In genomic region chr1:186413064-186413885, GRCm38 (mm10) we compare ENCODE assay signal across 12 mouse cellular contexts.
DNase-seq lines count a peak whose midpoint lies in the region; ATAC-seq lines count a peak whose summit lies in the region.
"Had no signal": no experiment of that assay in that cellular context is flagged by ENCODE, and none has a peak within 500 bp of the region (broad histone marks: within the 10 kb centered on the region; RNA-seq: fewer than 3 reads in every experiment).

No protein-coding gene starts in this region.

- H3K9ac ChIP-seq in lung, embryonic 15.5 days = no peak overlapping the region
- H3K9ac ChIP-seq in limb, embryonic 15.5 days = no peak overlapping the region
- H3K9ac ChIP-seq in forebrain, embryonic 12.5 days = no peak overlapping the region
- H3K9ac ChIP-seq: forebrain, embryonic 15.5 days had no signal

- H3K9me3 ChIP-seq in lung, embryonic 15.5 days = no peaks in the 10 kb centered on the region
- no peaks in the 10 kb centered on the region for H3K9me3 ChIP-seq in limb, embryonic 15.5 days
- H3K9me3 ChIP-seq in forebrain, embryonic 12.5 days = no peaks in the 10 kb centered on the region
- H3K9me3 ChIP-seq: forebrain, embryonic 15.5 days had no signal

- 41% methylated on average over 21 of the region's 21 CpGs for WGBS in lung, embryonic 15.5 days
- 37% methylated on average over 21 of the region's 21 CpGs for WGBS in limb, embryonic 15.5 days
- WGBS in forebrain, embryonic 12.5 days = 81% methylated on average over 21 of the region's 21 CpGs

- H3K27me3 ChIP-seq in lung, embryonic 15.5 days = no peaks in the 10 kb centered on the region
- H3K27me3 ChIP-seq in limb, embryonic 15.5 days = no peaks in the 10 kb centered on the region
- H3K27me3 ChIP-seq in forebrain, embryonic 12.5 days = no peaks in the 10 kb centered on the region
- H3K27me3 ChIP-seq: forebrain, embryonic 15.5 days had no signal

- intact Hi-C loops in gastrocnemius, postnatal 36 days (cut with DNase I) = no loop called here
- intact Hi-C loops in heart, postnatal 14 days (cut with DNase I) = no loop called here

- H3K4me3 ChIP-seq in lung, embryonic 15.5 days = no peak overlapping the region
- no peak overlapping the region for H3K4me3 ChIP-seq in limb, embryonic 15.5 days
- H3K4me3 ChIP-seq in forebrain, embryonic 12.5 days (replicated peaks) = no peak overlapping the region
- H3K4me3 ChIP-seq: forebrain, embryonic 15.5 days had no signal

- no peak overlapping the region for H3K4me2 ChIP-seq in lung, embryonic 15.5 days
- H3K4me2 ChIP-seq in limb, embryonic 15.5 days = peak overlapping the region; percentile 7; the same call in 1 of the 2 replicates
- no peak overlapping the region for H3K4me2 ChIP-seq in forebrain, embryonic 12.5 days
- H3K4me2 ChIP-seq: forebrain, embryonic 15.5 days had no signal

- peak; percentile 27 for DNase-seq in gastrocnemius, postnatal 10 days
- no peak for DNase-seq in gastrocnemius, postnatal 36 days
- no peak for DNase-seq in lung, postnatal 14 days
- peak; percentile 6 to 30 for DNase-seq in heart, postnatal 14 days
- DNase-seq in urinary bladder, adult 18-20 months (ENCODE audit: low spot score in 2 of 2) = no peak
- DNase-seq: cerebellum, adult 11-12 months; kidney, adult 8-10 months; lung, adult 2 months had no signal

- peaks cover 35% of the 10 kb centered on the region for H3K4me1 ChIP-seq in lung, embryonic 15.5 days
- peaks cover 35% of the 10 kb centered on the region for H3K4me1 ChIP-seq in limb, embryonic 15.5 days
- H3K4me1 ChIP-seq in forebrain, embryonic 12.5 days = peaks cover 18% of the 10 kb centered on the region

- ATAC-seq in lung, embryonic 15.5 days (ENCODE audit: borderline replicate concordance, extremely low read depth, low FRiP score, low TSS enrichment) = peak; percentile 55; the same call in 1 of the 2 replicates
- ATAC-seq in limb, embryonic 15.5 days (ENCODE audit: insufficient number of reproducible peaks, low FRiP score, low TSS enrichment, low read depth) = 0 out of 2 replicates have a peak, but pooled peaks have one; percentile 63
- ATAC-seq in forebrain, embryonic 12.5 days (ENCODE audit: low FRiP score) = no peak
- ATAC-seq: forebrain, embryonic 15.5 days had no signal

- H3K27ac ChIP-seq in lung, embryonic 15.5 days = peak overlapping the region; percentile 16; the same call in 1 of the 2 replicates
- peak overlapping the region; percentile 79 for H3K27ac ChIP-seq in limb, embryonic 15.5 days
- no peak overlapping the region for H3K27ac ChIP-seq in forebrain, embryonic 12.5 days
- H3K27ac ChIP-seq: forebrain, embryonic 15.5 days had no signal

- H3K36me3 ChIP-seq in lung, embryonic 15.5 days = no peaks in the 10 kb centered on the region
- no peaks in the 10 kb centered on the region for H3K36me3 ChIP-seq in limb, embryonic 15.5 days
- H3K36me3 ChIP-seq in forebrain, embryonic 12.5 days (replicated peaks) = no peaks in the 10 kb centered on the region
- H3K36me3 ChIP-seq: forebrain, embryonic 15.5 days had no signal

Comparison
In these comparisons a context has a peak if more than half of its experiments do, and no peak if none do; other contexts are left out.
1. DNase-seq: peak in gastrocnemius, postnatal 10 days (single experiment) and heart, postnatal 14 days (2 of 2); none in gastrocnemius, postnatal 36 days (0 of 2), lung, postnatal 14 days (single experiment) and urinary bladder, adult 18-20 months (0 of 2).